Mouse (Mus musculus) neutrophil, adult 5-6 weeks (primary cell): ENCODE results near the gene Clptm1l. TPM values are rescaled to one million over a fixed set of nuclear protein-coding genes. Genes with fewer than 3 reads are reported as not detected.

Experiments
- ATAC-seq: fragments of 151-379, 151-347 bp; 2 replicates; pipeline ENCODE4 v1.8.0; 2017; ENCODE audit warnings: mild to moderate bottlenecking, moderate TSS enrichment; ENCODE audit not compliant: insufficient number of reproducible peaks, poor library complexity, low FRiP score, severe bottlenecking; ENCODE audit errors: extremely low read depth
- total RNA-seq: library from RNA; stranded (forward); fragments of 200-1000 nt; gene quantifications from 2 replicates; pipeline ENCODE4 v1.2.3, GENCODE M21; 2017

Gene Clptm1l
- total RNA-seq, result 80.4 and 85.6 TPM in 2 replicates

GRCm38 (mm10) chr13:73603522-73604155 lies at the start of gene Clptm1l:
Clptm1l (plus strand) TSS chr13:73604006.
- ATAC-seq, result peak; percentile 91

DNA sequence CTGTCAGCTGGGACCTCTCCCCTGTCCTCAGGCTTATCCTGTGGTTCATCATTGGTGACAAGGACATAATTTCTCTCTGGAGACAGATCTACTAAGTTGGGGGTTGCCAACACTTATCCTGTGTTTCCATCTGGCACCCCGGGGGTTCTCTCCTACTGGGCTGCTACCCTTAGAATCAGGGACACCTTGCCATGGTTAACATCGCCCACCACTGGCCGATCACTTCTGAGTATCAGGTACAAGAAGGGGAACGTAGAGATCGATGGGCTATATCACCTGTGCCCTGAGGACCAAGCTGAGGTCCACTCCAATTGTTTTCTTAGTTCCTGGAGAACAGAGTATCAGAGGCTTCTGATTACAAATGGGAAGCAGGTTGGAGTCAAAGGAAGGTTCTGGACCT lies 39.6 kb upstream of the Clptm1l start:
- ATAC-seq, result no peak

DNA sequence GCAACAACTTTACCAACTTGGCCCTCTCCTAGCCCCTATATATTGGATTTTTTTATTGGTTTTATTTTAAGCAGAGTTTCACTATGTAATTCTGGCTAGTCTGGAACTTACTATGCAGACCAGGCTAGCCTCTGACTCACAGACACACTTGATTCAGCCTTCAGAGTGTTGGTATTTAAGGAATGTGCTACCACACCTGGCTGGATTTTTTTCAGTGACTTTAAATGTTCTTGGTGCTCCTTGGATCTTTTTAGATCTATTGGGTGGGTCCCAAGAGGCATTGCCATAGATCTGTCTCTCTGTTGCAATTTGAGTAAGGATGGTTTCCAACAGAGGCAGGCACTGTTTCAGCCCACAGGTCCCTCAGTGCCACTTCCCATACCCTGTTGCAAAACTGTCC lies 28.8 kb upstream of the Clptm1l start:
- no peak for ATAC-seq

- no peak for ATAC-seq
Observed at GRCm38 (mm10) chr13:73577277-73577676, 26.5 kb upstream of the Clptm1l start.

- peak; percentile 42; the same call in 1 of the 2 replicates for ATAC-seq
Observed at GRCm38 (mm10) chr13:73591488-73591887, 12.3 kb upstream of the Clptm1l start.

- ATAC-seq, result no peak
Observed at GRCm38 (mm10) chr13:73592546-73592945, 11.3 kb upstream of the Clptm1l start.

GRCm38 (mm10) chr13:73596276-73596675 lies 7.5 kb upstream of the Clptm1l start:
- ATAC-seq, result no peak

- ATAC-seq, result no peak
Observed at GRCm38 (mm10) chr13:73600217-73600616, 3.6 kb upstream of the Clptm1l start.

- no peak for ATAC-seq
Observed at GRCm38 (mm10) chr13:73603046-73603445, 760 bp upstream of the Clptm1l start.

- ATAC-seq, result 0 out of 2 replicates have a peak, but pooled peaks have one; percentile 14
Observed at GRCm38 (mm10) chr13:73604156-73604957, 551 bp downstream of the Clptm1l start.

DNA sequence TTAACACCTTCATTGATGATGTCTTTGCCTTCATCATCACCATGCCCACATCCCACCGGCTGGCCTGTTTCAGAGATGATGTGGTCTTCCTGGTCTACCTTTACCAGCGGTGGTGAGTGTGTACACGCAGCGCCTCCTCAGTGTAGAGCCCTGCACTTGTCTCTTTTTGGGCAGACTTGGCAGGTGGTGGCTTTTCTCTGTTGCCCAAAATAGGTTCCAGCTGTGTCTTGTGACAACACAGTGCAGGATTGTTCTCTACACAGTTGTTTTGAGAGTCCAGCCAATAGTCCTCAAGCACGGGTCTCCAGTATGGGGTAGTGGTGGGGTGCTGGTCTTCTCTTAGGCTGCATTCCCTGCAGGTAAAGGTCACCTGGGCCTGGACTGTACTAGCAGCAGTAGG lies 14.6 kb downstream of the Clptm1l start:
- ATAC-seq, result no peak

DNA sequence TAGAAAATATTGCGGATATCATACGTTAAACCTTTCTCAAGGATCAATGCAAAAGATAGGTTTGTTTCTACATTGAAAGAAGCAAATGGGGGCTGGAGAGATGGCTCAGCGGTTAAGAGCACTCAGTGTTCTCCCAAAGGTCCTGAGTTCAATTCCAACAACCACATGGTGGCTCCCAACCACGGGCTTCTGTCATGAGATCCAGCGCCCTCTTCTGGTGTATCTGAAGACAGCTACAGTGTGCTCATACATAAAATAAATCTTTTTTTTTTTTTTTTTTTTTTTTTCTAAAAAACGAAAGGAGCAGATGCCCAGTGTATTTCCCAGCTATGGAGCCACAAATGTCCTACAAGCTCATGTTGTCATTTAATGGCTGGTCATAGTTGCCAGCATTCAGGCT lies 16.8 kb downstream of the Clptm1l start:
- no peak for ATAC-seq

DNA sequence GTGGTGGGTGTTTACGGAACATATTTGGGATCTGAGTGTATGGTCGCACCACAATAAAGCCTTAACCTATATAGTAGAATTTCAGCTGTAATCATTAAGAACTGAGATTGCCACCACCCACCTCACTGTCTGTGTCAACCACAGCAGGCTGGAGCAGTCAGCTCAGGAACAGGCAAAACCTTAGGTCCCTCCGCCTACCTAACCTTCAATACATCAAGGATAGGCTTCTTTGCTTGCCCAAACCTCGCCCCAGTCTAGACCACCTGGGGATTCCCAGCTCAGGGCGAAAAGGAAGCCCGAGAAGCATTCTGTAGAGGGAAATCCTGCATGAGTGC lies 22.6 kb downstream of the Clptm1l start:
- no peak for ATAC-seq

DNA sequence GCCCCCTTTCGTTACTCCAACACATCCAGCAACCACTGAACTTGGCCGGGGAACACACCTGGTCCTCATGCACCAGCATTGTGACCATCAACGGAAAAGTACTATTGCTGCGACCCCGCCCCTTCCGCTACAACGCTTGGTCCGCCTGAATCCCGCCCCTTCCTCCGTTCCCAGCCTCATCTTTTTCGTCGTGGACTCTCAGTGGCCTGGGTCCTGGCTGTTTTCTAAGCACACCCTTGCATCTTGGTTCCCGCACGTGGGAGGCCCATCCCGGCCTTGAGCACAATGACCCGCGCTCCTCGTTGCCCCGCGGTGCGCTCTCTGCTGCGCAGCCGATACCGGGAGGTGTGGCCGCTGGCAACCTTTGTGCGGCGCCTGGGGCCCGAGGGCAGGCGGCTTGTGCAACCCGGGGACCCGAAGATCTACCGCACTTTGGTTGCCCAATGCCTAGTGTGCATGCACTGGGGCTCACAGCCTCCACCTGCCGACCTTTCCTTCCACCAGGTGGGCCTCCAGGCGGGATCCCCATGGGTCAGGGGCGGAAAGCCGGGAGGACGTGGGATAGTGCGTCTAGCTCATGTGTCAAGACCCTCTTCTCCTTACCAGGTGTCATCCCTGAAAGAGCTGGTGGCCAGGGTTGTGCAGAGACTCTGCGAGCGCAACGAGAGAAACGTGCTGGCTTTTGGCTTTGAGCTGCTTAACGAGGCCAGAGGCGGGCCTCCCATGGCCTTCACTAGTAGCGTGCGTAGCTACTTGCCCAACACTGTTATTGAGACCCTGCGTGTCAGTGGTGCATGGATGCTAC lies 23.1 kb downstream of the Clptm1l start, which contains the start of gene Tert:
TSS of gene Tert (plus strand) at position 167 of the 805 bp plus-strand sequence.
- ATAC-seq, result peak; percentile 60

DNA sequence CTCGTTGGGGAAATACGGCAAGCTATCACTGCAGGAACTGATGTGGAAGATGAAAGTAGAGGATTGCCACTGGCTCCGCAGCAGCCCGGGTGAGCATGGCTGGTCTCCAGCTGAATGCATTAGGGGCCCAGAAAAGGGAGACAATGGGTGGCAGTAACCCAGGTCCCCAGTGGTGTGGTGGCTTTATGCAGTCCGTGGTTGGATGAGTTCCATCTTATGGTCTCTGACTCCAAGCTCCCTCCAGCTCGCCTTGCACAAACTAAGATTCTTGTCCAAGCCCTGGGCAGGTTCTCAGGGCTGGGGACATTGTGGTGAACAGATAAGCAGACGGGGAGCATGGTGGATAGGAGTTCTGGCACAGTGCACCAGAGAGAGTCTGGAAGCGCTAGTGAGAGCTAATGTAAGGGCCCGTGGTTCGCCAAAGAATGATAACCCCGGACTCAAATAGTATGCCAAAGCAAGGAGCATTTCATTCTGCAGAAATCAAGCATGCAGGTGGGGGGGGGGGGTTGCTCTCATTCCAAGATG lies 24.8 kb downstream of the Clptm1l start:
- no peak for ATAC-seq

GRCm38 (mm10) chr13:73631837-73632236 lies 28.0 kb downstream of the Clptm1l start:
- no peak for ATAC-seq

DNA sequence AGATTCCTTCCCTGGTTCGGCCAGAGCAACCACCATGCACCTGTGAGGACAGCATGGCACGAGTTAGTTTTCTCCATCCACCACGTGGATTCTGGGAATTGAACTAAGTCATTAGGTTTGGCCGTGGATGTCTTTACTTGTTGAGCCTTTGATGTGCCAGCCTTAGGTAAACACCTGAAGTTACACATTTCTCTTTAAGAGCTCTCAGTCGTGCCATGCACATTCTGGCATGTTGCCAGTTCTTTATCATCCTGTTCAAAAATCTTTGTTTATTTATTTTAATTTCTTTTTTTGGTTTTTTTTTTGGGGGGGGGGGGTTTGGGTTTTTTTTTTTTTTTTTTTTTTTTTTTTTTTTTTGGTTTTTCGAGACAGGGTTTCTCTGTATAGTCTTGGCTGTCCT lies 34.0 kb downstream of the Clptm1l start:
- ATAC-seq, result no peak

DNA sequence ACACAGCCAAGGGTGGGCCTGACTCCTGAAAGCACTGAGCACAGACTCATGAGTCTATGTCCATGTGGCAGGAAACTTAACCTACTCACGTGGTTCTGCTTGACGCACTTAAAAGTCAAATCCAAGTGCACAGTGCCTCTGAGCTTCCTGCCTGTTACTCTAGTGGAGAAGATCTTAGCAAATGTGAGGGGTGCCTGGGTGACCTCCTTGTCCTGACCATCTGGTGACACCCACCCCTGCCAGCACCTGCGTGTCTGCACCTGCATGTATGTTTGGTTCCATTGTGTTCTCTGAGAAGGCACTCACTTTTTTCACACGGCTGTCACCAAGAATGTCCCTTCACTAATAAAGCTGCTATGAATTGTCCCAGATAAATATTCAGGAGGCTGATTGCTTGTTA lies 37.5 kb downstream of the Clptm1l start:
- no peak for ATAC-seq

DNA sequence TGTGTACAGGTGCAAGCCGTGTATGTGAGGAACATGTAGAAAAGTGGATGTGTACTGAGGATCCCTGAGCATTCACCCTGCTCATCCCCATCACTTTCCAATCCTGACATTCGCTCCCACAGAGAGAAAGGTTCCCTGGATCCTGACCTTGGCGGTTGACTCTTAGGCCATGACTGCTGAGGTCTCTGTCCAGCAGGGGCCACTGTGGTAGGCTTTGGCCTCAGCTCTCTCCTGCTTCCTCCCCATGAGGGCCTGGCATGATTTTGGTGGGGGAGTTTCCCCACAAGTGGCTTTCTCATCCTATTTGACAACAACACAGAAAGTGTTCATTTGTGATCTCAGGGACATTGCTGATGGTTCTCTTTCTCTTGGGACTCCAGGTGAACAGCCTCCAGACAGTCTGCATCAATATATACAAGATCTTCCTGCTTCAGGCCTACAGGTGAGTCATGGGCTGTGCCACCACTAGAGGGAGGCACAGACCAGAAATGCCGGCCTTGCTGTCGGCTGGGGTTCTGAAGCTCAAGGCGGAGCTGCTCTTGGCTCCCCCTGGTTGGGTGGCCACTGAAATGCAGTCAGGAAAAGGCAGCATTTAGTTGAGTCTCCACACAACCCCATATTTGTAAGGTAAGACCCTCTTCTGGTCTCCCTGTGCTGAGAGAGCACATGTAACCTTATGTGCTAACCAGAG lies 42.7 kb downstream of the Clptm1l start:
- ATAC-seq, result peak; percentile 64; the same call in 1 of the 2 replicates
